Mouse (Mus musculus): ENCODE data around the gene Adk. TPM values are rescaled to one million over a fixed set of nuclear protein-coding genes. Genes with fewer than 3 reads are reported as not detected.

The Adk gene
- total and polyA plus RNA-seq, 3 experiments = 47.9 to 129 (median 59.0) TPM

GRCm38 (mm10) chr14:21221574-21222138 lies 169.3 kb downstream of the Adk start:
- dilution Hi-C loops (cut with MboI; ENCODE audit: extremely low pct_ligation_motif_present, extremely low pct_unique_long_range_greater_than_20kb, low sequenced_read_pairs) (no loop called here), in situ Hi-C loops (cut with MboI; ENCODE audit: low pct_ligation_motif_present, low pct_unique_long_range_greater_than_20kb, low sequenced_read_pairs) (no loop called here)
- Histone ChIP-seq H3K27ac (ENCODE audit: insufficient read depth, low read depth) (no peak overlapping the region), H3K79me2 (replicated peaks; ENCODE audit: control insufficient read depth, extremely low read depth, insufficient read depth, poor library complexity, severe bottlenecking) (no peaks in the 10 kb centered on the region), H3K4me1 (ENCODE audit: control insufficient read depth in 1 of 2, insufficient read depth in 2 of 2) (no peaks in the 10 kb centered on the region), H3K9me3 (replicated peaks; ENCODE audit: low read length) (no peaks in the 10 kb centered on the region), H3K4me3 (replicated peaks in 1 of 3; ENCODE audit: low read depth in 2 of 3, low read length in 2 of 3, poor library complexity in 1 of 3) (no peak overlapping the region), H3K9ac (ENCODE audit: insufficient read depth, low read depth) (no peak overlapping the region), H3K4me2 (ENCODE audit: insufficient read depth, low read depth, poor library complexity, severe bottlenecking) (no peak overlapping the region), H3K27me3 (replicated peaks) (no peaks in the 10 kb centered on the region), H3K36me3 (replicated peaks in 1 of 2; ENCODE audit: control insufficient read depth in 1 of 2, insufficient read depth in 1 of 2, low read length in 1 of 2) (no peaks in the 10 kb centered on the region)
- no peak for TF ChIP-seq USF1 (IDR thresholded peaks at IDR 0.05; ENCODE audit: low read depth, low read length)
- TF ChIP-seq MAFK (IDR thresholded peaks at IDR 0.05; ENCODE audit: insufficient replicate concordance, low read length) = no peak
- TF ChIP-seq MYC (IDR thresholded peaks at IDR 0.05; ENCODE audit: low read depth, low read length) = no peak
- TF ChIP-seq UBTF (IDR thresholded peaks at IDR 0.05; ENCODE audit: low read depth, low read length) = no peak
- TF ChIP-seq MAZ (IDR thresholded peaks at IDR 0.05; ENCODE audit: low read depth, low read length) = no peak
- no peak for TF ChIP-seq NELFE (IDR thresholded peaks at IDR 0.05; ENCODE audit: low read depth, low read length)
- no peak for TF ChIP-seq TCF12 (IDR thresholded peaks at IDR 0.05; ENCODE audit: low read depth, low read length)
- no peak for TF ChIP-seq GABPA (IDR thresholded peaks at IDR 0.05; ENCODE audit: insufficient replicate concordance, low read depth, low read length)
- no peak for DNase-seq (ENCODE audit: extremely low read depth)

GRCm38 (mm10) chr14:21222206-21222605 lies 169.8 kb downstream of the Adk start:
- no peak for TF ChIP-seq IRF4 (IDR thresholded peaks at IDR 0.05; ENCODE audit: low read depth, low read length)
- no peak for TF ChIP-seq E2F4 (IDR thresholded peaks at IDR 0.05; ENCODE audit: insufficient replicate concordance, low read depth, low read length)
- TF ChIP-seq USF1 (IDR thresholded peaks at IDR 0.05; ENCODE audit: low read depth, low read length) = no peak
- no peak for TF ChIP-seq MAFK (IDR thresholded peaks at IDR 0.05; ENCODE audit: insufficient replicate concordance, low read length)
- no peak for TF ChIP-seq EP300 (IDR thresholded peaks at IDR 0.05; ENCODE audit: low read length)
- no peak for TF ChIP-seq MEF2A (IDR thresholded peaks at IDR 0.05; ENCODE audit: borderline replicate concordance, low read depth, low read length)
- TF ChIP-seq SIN3A (IDR thresholded peaks at IDR 0.05; ENCODE audit: low read length) = no peak
- TF ChIP-seq CHD2 (IDR thresholded peaks at IDR 0.05; ENCODE audit: low read length) = no peak
- TF ChIP-seq JUND (conservative IDR thresholded peaks at IDR 0.05; ENCODE audit: low read depth, low read length) = no peak
- H3K9me3 ChIP-seq (replicated peaks; ENCODE audit: low read length) = no peaks in the 10 kb centered on the region
- in situ Hi-C loops (cut with MboI; ENCODE audit: low pct_ligation_motif_present, low pct_unique_long_range_greater_than_20kb, low sequenced_read_pairs) = no loop called here
- H3K27ac ChIP-seq (ENCODE audit: insufficient read depth, low read depth) = no peak overlapping the region
- DNase-seq (ENCODE audit: extremely low read depth) = no peak
- no peaks in the 10 kb centered on the region for H3K27me3 ChIP-seq (replicated peaks)
- no peaks in the 10 kb centered on the region for H3K4me1 ChIP-seq (ENCODE audit: control insufficient read depth in 1 of 2, insufficient read depth in 2 of 2)
- no peaks in the 10 kb centered on the region for H3K79me2 ChIP-seq (replicated peaks; ENCODE audit: control insufficient read depth, extremely low read depth, insufficient read depth, poor library complexity, severe bottlenecking)
- H3K4me3 ChIP-seq (replicated peaks in 1 of 3; ENCODE audit: low read depth in 2 of 3, low read length in 2 of 3, poor library complexity in 1 of 3) = no peak overlapping the region
- no peak overlapping the region for H3K9ac ChIP-seq (ENCODE audit: insufficient read depth, low read depth)
- no peak overlapping the region for H3K4me2 ChIP-seq (ENCODE audit: insufficient read depth, low read depth, poor library complexity, severe bottlenecking)
- dilution Hi-C loops (cut with MboI; ENCODE audit: extremely low pct_ligation_motif_present, extremely low pct_unique_long_range_greater_than_20kb, low sequenced_read_pairs) = no loop called here
- H3K36me3 ChIP-seq (replicated peaks in 1 of 2; ENCODE audit: control insufficient read depth in 1 of 2, insufficient read depth in 1 of 2, low read length in 1 of 2) = no peaks in the 10 kb centered on the region

Data from CH12.LX (cell line).